Mouse (Mus musculus) adrenal gland, adult 18-20 months (tissue): ENCODE data around the gene Ttbk2. TPM values are rescaled to one million over a fixed set of nuclear protein-coding genes. Genes with fewer than 3 reads are reported as not detected.

Experiments
- total RNA-seq, 2 experiments: library from RNA; stranded (reverse); gene quantifications; 1 replicate in 1 of 2; 2 replicates in 1 of 2; pipeline ENCODE4 v1.2.3; 2021

The Ttbk2 gene
- total RNA-seq, 2 experiments from 2014 or later = 11.1 to 12.3 TPM

Other genes starting within 250 kb of the Ttbk2 start
- 1 to 10 TPM; 9.0 to 9.3 TPM for gene Haus2, start 241.2 kb downstream of the Ttbk2 start, total RNA-seq
- gene Lrrc57, start 241.1 kb downstream of the Ttbk2 start, total RNA-seq = 10 to 100 TPM; 12.5 to 12.8 TPM
- gene Stard9, start 221.5 kb downstream of the Ttbk2 start, total RNA-seq = 1 to 10 TPM; 6.2 to 8.0 TPM
- 10 to 100 TPM; 12.7 to 13.0 TPM for gene Cdan1, start 476 bp downstream of the Ttbk2 start, total RNA-seq
- 10 to 100 TPM; 24.8 to 27.3 TPM for gene Ubr1, start 120.1 kb upstream of the Ttbk2 start, total RNA-seq
- 10 to 100 TPM in 1 of 2 experiments, 1 to 10 TPM in 1; 9.3 to 23.0 TPM for gene Tmem62, start 126.4 kb upstream of the Ttbk2 start, total RNA-seq
- gene Ccndbp1, start 157.8 kb upstream of the Ttbk2 start, total RNA-seq = 10 to 100 TPM; 45.5 to 46.0 TPM
- gene Epb42, start 186.5 kb upstream of the Ttbk2 start, total RNA-seq = under 1 TPM in 1 of 2 experiments, not detected in 1; 0.22 TPM
- not detected for gene Tgm5, start 235.2 kb upstream of the Ttbk2 start, total RNA-seq